Mouse (Mus musculus): ENCODE data around the gene Rufy4. TPM values are rescaled to one million over a fixed set of nuclear protein-coding genes. Genes with fewer than 3 reads are reported as not detected.

Gene Rufy4
- polyA plus RNA-seq, 1 experiment from 2014 or later: 0.42 TPM

DNA sequence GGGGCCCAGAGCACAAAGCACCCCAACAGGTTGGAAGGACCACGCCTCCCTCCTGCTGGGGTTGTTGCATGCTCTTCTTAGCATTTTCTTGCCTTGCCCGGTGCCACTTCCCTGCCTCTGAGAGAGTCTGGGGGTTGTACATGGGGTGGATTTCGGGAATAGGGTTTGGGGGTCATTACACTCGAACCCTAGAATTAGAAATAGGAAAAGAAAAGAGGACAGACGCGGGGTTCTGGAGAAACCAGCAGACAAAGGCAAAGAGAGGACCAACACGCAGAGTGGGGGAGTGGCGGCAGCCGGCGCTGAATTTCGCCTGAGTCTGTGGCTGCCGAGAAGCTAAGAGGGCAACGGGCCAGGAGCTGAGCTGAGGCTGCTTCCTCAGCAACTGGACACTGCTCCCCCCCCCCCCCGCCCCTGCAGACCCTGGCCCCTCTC lies 26.3 kb upstream of the Rufy4 start:
- Histone ChIP-seq H3K9ac (replicated peaks; ENCODE audit: low read depth) (no peak overlapping the region), H3K4me1 (ENCODE audit: insufficient read depth, low read depth, low read length) (peaks cover 11% of the 10 kb centered on the region; the same call in 1 of the 2 replicates), H3K4me2 (replicated peaks; ENCODE audit: low read depth, low read length) (peak overlapping the region; percentile 61), H3K27me3 (replicated peaks; ENCODE audit: insufficient read depth, low read length) (no peaks in the 10 kb centered on the region), H3K36me3 (ENCODE audit: insufficient read depth, low read length) (no peaks in the 10 kb centered on the region), H3K9me3 (ENCODE audit: low read length) (no peaks in the 10 kb centered on the region), H3K4me3 (ENCODE audit: low read depth, low read length) (peak overlapping the region; percentile 21), H3K27ac (ENCODE audit: low read length) (no peak overlapping the region)
- no peak for TF ChIP-seq CTCF (IDR thresholded peaks at IDR 0.05)
- no peak for TF ChIP-seq EP300 (IDR thresholded peaks at IDR 0.05)
- 1% methylated on average over 9 of the region's 14 CpGs for WGBS
- ATAC-seq (0 out of 2 replicates have a peak, but pooled peaks have one; percentile 16), DNase-seq (ENCODE audit: low spot score) (peak; percentile 49)

DNA sequence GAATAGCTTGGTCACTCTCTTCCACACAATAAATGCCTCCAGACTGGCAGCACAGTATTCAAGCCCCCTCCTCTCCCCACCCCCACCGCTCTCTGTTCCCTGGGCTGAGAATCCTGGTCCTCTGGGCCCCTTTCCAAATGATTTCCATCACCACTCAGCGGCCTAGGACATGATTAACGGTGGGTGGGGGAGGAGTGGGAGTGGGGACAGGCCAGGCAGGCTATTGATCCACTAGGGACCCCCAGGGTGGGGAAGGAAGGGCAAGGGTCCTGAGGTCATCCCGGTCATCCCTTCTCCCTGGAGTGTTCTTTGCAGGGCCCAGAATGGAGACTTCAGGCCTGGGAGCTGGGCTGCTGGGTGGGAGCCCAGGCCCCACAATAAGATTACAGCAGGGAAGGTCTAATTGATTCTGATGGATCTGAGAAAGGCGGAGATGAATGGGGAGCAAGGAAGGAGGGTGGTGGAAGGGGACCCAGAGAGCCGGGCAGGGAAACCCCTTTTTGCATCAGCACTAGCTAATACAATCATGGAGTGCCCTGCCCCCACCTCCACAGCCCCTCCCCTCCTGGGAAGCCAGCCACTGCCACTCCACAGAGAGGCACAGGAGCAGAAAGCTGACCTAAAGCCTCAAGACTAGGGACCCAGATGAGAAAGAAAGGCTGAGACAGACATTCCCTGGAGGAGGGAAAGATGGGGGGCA lies 21.5 kb upstream of the Rufy4 start:
- ATAC-seq (no peak), DNase-seq (ENCODE audit: low spot score) (no peak)
- TF ChIP-seq CTCF (IDR thresholded peaks at IDR 0.05) (no peak), EP300 (IDR thresholded peaks at IDR 0.05) (no peak)
- H3K4me2 ChIP-seq (replicated peaks; ENCODE audit: low read depth, low read length): no peak overlapping the region
- no peak overlapping the region for H3K4me3 ChIP-seq (ENCODE audit: low read depth, low read length)
- H3K27me3 ChIP-seq (replicated peaks; ENCODE audit: insufficient read depth, low read length): no peaks in the 10 kb centered on the region
- no peaks in the 10 kb centered on the region for H3K9me3 ChIP-seq (ENCODE audit: low read length)
- no peak overlapping the region for H3K27ac ChIP-seq (ENCODE audit: low read length)
- no peak overlapping the region for H3K9ac ChIP-seq (replicated peaks; ENCODE audit: low read depth)
- WGBS: 41% methylated on average over 6 of the region's 6 CpGs
- 0 out of 2 replicates have a peak, but pooled peaks cover 3% of the 10 kb centered on the region for H3K4me1 ChIP-seq (ENCODE audit: insufficient read depth, low read depth, low read length)
- no peaks in the 10 kb centered on the region for H3K36me3 ChIP-seq (ENCODE audit: insufficient read depth, low read length)

DNA sequence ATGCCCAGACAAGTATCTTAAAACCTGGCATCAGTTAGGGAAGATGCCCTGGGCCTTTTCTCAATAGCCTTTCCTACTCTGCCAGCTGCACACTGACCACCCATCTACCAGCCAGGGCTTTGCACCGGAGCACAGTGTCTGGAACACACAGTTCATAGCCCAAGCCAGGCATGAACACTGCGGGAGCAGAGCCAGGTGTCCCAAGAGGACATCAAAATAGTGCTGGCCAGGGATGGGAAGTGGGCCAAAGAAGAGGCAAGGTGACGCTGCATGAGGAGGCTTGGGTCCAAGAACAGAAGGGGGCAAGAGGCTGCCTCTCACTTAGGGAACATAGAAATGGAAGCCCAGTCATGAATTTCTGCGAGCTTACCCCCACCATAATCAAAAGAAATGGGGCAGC lies 19.7 kb upstream of the Rufy4 start:
- Histone ChIP-seq H3K9ac (replicated peaks; ENCODE audit: low read depth) (no peak overlapping the region), H3K36me3 (ENCODE audit: insufficient read depth, low read length) (no peaks in the 10 kb centered on the region), H3K4me2 (replicated peaks; ENCODE audit: low read depth, low read length) (no peak overlapping the region), H3K27me3 (replicated peaks; ENCODE audit: insufficient read depth, low read length) (no peaks in the 10 kb centered on the region), H3K9me3 (ENCODE audit: low read length) (no peaks in the 10 kb centered on the region), H3K4me3 (ENCODE audit: low read depth, low read length) (no peak overlapping the region), H3K27ac (ENCODE audit: low read length) (no peak overlapping the region), H3K4me1 (ENCODE audit: insufficient read depth, low read depth, low read length) (no peaks in the 10 kb centered on the region)
- ATAC-seq: no peak
- TF ChIP-seq CTCF (IDR thresholded peaks at IDR 0.05): no peak
- no peak for TF ChIP-seq EP300 (IDR thresholded peaks at IDR 0.05)
- WGBS: 79% methylated on average over 4 of the region's 4 CpGs
- no peak for DNase-seq (ENCODE audit: low spot score)

DNA sequence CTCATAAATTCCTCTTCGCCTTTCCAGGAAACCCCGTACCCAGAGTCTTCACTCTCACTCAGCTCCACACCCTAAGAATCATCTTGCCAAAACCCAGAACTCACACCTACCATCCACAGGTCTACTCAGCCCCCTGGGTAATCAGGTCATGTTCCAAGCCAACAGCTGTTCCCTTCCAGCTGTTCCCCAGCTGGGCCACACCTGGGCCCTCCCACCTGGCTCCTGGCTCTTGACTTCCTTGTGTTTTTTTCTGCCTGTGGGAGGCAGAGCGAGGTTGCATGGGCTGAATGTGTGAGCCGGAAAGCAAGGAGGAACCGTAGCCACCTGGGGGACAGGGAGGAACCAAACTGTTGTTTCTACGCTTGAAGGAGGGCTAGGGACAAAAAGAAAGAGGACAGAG lies 19.1 kb upstream of the Rufy4 start:
- Histone ChIP-seq H3K9me3 (ENCODE audit: low read length) (no peaks in the 10 kb centered on the region), H3K4me2 (replicated peaks; ENCODE audit: low read depth, low read length) (no peak overlapping the region), H3K27ac (ENCODE audit: low read length) (no peak overlapping the region), H3K36me3 (ENCODE audit: insufficient read depth, low read length) (no peaks in the 10 kb centered on the region), H3K9ac (replicated peaks; ENCODE audit: low read depth) (no peak overlapping the region), H3K4me3 (ENCODE audit: low read depth, low read length) (no peak overlapping the region), H3K4me1 (ENCODE audit: insufficient read depth, low read depth, low read length) (no peaks in the 10 kb centered on the region), H3K27me3 (replicated peaks; ENCODE audit: insufficient read depth, low read length) (no peaks in the 10 kb centered on the region)
- no peak for ATAC-seq
- WGBS: 66% methylated on average over 6 of the region's 6 CpGs
- TF ChIP-seq EP300 (IDR thresholded peaks at IDR 0.05) (no peak), CTCF (IDR thresholded peaks at IDR 0.05) (no peak)
- no peak for DNase-seq (ENCODE audit: low spot score)

DNA sequence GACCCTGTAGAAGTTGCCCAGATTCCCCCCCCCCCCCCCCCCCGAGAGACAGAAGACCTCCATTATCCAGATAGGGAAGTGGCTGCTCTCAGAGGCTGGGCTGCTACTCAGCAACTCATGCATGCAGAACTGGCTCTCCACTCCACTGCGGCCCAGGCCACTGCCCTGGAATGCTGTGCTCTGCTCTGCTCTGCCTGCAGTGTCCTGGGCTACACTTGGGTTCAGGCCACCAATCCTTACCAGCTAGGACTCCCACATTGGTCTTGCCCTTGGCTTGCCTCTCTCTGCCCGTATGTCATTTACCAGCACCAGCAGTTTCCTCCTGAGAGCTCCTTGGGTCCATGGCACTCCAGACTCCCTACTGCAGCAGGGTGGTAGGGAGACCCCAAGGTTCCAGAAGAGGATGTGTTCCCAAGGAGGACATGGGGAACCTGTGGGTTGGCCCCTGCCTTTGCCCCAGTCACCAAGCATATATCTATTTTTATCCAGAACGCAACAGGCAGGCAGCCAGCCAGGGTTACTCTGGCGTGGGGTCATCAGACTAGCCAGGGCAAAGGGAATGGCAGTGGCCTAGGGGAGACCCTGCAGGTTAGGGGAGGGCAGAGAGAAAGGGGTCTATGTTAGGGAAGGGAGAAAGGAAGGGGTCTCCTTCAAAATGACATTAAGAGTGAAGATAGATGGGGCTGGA lies 17.3 kb upstream of the Rufy4 start:
- Histone ChIP-seq H3K9ac (replicated peaks; ENCODE audit: low read depth) (no peak overlapping the region), H3K27ac (ENCODE audit: low read length) (no peak overlapping the region), H3K4me2 (replicated peaks; ENCODE audit: low read depth, low read length) (no peak overlapping the region), H3K27me3 (replicated peaks; ENCODE audit: insufficient read depth, low read length) (no peaks in the 10 kb centered on the region), H3K36me3 (ENCODE audit: insufficient read depth, low read length) (no peaks in the 10 kb centered on the region), H3K9me3 (ENCODE audit: low read length) (no peaks in the 10 kb centered on the region), H3K4me1 (ENCODE audit: insufficient read depth, low read depth, low read length) (no peaks in the 10 kb centered on the region), H3K4me3 (ENCODE audit: low read depth, low read length) (no peak overlapping the region)
- 77% methylated on average over 4 of the region's 5 CpGs for WGBS
- DNase-seq (ENCODE audit: low spot score) (no peak), ATAC-seq (no peak)
- TF ChIP-seq EP300 (IDR thresholded peaks at IDR 0.05) (no peak), CTCF (IDR thresholded peaks at IDR 0.05) (no peak)

DNA sequence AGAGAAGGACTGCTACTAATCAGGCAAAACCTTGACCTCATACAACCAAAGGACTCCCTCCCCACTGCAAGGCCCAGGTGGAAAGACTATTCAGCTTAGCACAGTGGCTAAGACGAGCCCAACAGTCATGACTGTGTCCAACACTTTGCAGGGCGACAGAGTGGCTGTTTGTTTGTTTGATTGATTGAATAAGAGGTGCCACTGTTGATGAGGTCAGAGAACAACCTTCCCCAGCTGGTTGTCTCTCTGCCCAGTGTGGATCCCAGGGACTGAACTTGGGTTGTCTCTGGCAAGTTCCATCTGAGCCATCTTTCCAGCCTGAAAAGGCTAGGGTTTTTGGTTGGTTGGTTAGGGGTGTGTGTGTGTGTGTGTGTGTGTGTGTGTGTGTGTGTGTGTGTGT lies 15.7 kb upstream of the Rufy4 start:
- Histone ChIP-seq H3K4me1 (ENCODE audit: insufficient read depth, low read depth, low read length) (no peaks in the 10 kb centered on the region), H3K36me3 (ENCODE audit: insufficient read depth, low read length) (no peaks in the 10 kb centered on the region), H3K4me2 (replicated peaks; ENCODE audit: low read depth, low read length) (no peak overlapping the region), H3K27ac (ENCODE audit: low read length) (no peak overlapping the region), H3K4me3 (ENCODE audit: low read depth, low read length) (no peak overlapping the region), H3K9ac (replicated peaks; ENCODE audit: low read depth) (no peak overlapping the region), H3K27me3 (replicated peaks; ENCODE audit: insufficient read depth, low read length) (no peaks in the 10 kb centered on the region), H3K9me3 (ENCODE audit: low read length) (no peaks in the 10 kb centered on the region)
- DNase-seq (ENCODE audit: low spot score): no peak
- TF ChIP-seq EP300 (IDR thresholded peaks at IDR 0.05) (no peak), CTCF (IDR thresholded peaks at IDR 0.05) (no peak)
- 56% methylated on average over 2 of the region's 2 CpGs for WGBS
- no peak for ATAC-seq
